Mouse (Mus musculus): ENCODE results near the gene Ptpn21.

Ptpn21 gene

GRCm38 (mm10) chr12:98644852-98645251 lies 92.4 kb downstream of the Ptpn21 start:
- DNase-seq = no peak

GRCm38 (mm10) chr12:98628260-98628970 lies 108.8 kb downstream of the Ptpn21 start:
- no peak for DNase-seq

GRCm38 (mm10) chr12:98627392-98628259 lies 109.6 kb downstream of the Ptpn21 start, which contains the start of gene Spata7:
Gene Spata7 (plus strand): TSS chr12:98628157.
- peak; percentile 68 to 71 for DNase-seq

Data from thymus, adult 18-20 months (tissue).